Mouse (Mus musculus): ENCODE results near the gene Sspo. TPM values are rescaled to one million over a fixed set of nuclear protein-coding genes. Genes with fewer than 3 reads are reported as not detected.

The Sspo gene
- 1 to 10 TPM in 1 of 2 experiments, under 1 TPM in 1; 0.36 to 1.5 TPM for total RNA-seq (2021)

DNA sequence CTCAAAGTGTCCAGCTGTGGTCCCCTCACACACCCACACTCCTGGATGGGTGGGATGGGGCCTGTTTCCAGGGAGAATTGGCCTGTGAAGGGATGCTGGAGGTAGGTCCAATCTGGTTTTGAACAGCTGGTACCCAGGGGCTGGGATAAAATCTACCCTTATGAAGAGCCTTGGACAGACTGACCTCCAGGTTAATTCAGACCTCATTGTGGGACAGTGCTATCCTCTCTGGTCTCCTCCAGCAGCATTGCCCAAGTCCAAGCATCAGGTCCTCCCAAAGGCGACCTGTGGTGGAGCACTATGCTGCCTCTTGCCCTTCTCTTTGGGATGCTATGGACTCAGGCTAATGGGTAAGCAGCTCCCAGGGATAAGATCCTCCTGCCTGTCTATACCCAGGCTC, at the start of gene Sspo:
Gene Sspo (plus strand): TSS at position 301 of the 400 bp plus-strand sequence.
- no peak for DNase-seq (ENCODE audit: extremely low spot score in 1 of 2, low spot score in 2 of 2)
- intact Hi-C loops (cut with DNase I) = no loop called here

DNA sequence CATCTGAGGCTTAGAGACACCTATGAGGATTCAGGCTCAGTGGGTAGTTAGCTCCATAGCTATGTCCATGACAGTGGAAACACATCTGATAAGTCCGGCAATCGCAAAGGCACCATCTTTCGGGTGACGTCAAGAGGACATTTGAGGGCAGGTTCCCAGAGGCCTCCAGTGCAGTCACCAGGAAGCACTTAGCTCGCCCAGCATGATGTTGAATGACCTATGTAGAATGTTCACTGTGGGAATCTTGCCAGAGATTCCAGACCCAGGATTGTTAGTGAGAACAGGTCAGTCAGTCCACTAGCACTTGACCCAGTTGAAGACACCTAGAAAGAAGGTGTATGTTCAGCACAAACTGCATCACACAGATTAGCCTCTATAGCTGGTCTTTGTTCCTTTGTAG, 48.1 kb upstream of the Sspo start:
- no peak for DNase-seq (ENCODE audit: extremely low spot score in 1 of 2, low spot score in 2 of 2)
- intact Hi-C loops (cut with DNase I) = loop anchor here (5.0 kb wide), 1 partner anchor 223 kb away; no protein-coding TSS in a partner anchor

DNA sequence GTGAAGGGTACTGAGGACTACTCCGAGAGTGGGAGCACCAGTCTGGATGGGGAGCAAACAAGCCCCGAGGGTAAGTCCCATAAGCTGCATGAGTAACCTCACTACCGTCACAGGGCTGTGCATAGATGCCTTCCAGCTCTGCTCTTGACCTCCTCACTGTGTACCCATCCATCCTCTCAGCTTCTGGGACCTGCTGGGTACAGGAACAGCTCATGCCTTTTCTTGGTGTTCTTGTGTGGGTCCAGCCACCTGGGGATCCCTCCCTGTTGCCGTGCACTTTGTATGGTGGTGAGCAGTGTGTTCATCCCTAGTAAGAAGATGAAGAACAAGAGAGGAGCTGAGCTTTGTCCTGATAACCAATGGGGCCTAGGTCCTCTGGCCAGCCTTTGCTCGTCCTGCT, 44.0 kb upstream of the Sspo start:
- intact Hi-C loops (cut with DNase I) = no loop called here
- DNase-seq (ENCODE audit: extremely low spot score in 1 of 2, low spot score in 2 of 2) = no peak

DNA sequence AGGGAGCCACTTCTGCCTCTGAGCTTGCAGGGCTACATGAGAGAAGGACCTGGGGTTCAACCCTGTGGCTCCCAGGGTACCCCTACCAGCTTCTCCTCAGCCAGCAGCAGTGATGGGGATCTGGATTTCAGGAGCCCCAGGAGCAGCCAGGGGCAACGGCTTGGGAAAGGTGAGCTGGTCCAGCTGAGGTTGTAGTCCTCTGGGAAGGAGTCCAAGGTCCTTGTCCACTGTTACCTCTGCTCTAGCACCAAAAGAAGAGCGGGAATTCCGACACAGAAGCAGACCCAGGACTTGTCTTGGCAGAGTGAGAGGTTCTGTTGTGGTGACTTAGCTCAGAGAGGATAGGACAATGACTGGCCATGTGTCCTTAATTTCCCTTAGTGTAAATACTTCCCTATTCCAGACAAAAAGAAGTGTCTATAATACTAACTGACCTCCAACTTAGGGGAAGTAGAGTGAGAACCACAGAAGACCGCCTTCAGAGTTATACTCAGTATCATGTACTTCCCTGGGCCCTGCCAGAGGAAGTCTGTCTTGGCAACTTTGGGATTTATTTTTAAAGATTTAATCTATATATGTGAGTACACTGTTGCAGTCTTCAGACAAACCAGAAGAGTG, 38.2 kb upstream of the Sspo start:
- intact Hi-C loops (cut with DNase I) = no loop called here
- no peak for DNase-seq (ENCODE audit: extremely low spot score in 1 of 2, low spot score in 2 of 2)

DNA sequence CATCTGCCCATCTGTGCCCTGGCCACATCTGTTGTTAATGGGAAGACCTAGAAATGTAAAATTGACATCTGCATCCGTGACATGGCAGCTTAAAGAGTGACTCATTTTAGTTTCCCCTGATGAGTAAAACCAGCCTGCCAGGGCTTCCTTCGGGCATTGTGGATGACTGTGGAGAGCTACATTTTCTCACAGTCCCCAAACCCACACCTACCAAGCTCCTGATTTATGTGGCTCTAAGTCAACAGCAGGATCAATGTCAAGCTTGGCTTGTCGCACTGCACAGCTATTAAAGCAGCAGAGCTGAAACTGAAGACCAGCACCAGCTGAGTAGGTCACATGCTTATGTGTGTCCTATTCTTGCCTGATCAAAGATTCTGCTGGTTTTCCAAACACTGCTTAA, 37.5 kb upstream of the Sspo start:
- no peak for DNase-seq (ENCODE audit: extremely low spot score in 1 of 2, low spot score in 2 of 2)
- intact Hi-C loops (cut with DNase I) = no loop called here

DNA sequence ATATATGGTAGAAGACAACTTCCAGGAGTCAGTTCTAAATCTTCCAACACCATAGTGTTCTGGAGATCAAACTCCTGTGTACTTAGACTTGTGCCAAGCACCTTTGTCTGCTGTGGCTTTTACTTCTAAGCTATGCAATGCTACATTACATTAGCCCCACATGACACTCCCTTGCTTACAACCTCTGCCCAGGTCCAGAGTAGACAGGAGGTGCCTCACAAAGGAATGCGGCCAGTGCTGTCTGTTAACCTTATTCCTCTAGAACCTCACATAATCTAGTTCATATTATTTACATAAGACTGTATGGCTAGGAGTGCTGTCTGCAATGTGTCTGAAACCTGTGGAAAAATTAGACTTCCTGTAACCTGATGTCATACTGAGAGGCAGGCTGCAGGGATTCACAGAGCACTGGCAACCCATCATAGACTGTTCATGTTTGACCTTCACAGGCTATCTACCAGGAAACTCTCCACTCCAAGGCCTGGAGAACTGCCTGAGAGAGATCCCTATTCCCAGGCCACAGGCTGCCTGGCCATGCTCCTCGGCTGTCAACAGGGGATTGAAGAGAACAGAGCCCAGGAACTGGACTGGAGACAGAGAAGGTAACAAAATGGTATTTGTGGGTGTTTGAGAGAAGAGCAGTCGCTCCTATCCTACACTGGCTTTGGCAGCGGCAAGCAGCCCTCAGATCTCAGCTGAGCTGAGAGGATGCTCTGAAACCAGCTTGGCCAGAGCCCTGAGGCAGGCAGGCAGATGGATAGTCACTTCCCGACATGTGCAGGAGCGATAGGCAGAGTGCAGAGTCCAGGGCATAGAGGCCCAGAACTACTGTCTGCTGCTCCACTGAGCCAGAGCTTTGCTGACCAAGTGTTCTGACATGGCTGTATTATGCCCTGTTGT, 36.6 kb upstream of the Sspo start:
- no peak for DNase-seq (ENCODE audit: extremely low spot score in 1 of 2, low spot score in 2 of 2)

DNA sequence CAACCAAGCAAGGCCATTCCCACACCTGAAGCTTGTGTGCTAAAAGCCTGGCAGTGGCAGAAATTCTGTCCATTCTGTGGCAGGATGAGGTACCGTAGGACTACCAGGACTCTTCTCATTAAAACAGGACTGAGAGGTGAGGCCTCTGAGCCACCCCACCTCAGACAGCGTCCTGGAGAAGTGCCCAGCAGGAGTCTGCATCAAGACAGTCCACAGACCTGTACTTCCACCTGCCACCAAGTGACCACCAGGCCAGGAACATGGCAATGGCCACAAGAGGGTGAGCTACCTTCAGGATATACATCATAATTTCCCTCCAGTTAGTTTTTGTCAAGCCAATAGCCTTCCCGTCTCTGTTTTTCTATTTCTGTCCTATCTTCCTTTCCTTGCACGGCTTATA, 35.9 kb upstream of the Sspo start:
- DNase-seq (ENCODE audit: extremely low spot score in 1 of 2, low spot score in 2 of 2) = no peak
- intact Hi-C loops (cut with DNase I) = no loop called here

More for the DNA sequence above, 36.6 kb upstream of the Sspo start:
- intact Hi-C loops (cut with DNase I) = no loop called here

DNA sequence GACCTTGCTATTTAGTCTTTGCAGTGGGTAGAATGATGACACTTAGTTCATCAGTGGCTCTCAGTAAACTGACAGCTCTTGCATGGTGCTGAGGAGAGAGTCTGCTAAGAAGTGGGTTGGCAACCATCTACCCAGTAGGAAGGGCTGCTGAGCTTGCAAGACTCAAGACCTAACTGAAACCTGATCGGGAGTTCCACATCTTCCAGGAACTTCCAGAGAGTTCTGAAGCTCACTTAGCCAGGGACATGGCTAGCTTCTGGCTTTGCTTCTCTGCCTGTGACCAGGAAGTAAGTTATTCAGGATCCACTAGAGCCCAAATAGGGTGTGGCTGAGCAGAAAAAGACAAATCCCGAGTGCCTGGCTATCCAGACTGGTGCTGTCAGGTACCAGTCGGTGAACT, 35.4 kb upstream of the Sspo start:
- intact Hi-C loops (cut with DNase I) = no loop called here
- DNase-seq (ENCODE audit: extremely low spot score in 1 of 2, low spot score in 2 of 2) = no peak

DNA sequence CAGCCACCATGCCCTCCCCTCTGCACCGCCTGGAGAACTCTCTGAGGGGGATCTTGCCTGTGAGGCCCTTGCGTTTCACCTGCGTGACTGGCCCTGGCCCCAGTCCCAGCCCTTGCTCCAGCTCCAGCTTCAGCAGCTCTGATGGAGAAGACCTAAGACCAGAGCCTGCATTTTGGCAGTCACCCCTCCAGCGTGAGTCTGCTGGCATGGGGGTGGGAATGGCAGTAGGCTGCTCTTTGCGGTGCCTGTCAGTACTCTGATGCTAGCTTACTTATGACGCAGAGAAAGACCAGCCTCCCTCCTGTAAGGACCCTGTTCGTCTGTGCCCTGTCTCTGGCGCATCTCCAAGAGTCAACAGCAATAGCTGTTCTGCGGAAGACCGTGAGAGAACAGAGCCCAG, 34.9 kb upstream of the Sspo start:
- intact Hi-C loops (cut with DNase I) = no loop called here
- DNase-seq (ENCODE audit: extremely low spot score in 1 of 2, low spot score in 2 of 2) = no peak

DNA sequence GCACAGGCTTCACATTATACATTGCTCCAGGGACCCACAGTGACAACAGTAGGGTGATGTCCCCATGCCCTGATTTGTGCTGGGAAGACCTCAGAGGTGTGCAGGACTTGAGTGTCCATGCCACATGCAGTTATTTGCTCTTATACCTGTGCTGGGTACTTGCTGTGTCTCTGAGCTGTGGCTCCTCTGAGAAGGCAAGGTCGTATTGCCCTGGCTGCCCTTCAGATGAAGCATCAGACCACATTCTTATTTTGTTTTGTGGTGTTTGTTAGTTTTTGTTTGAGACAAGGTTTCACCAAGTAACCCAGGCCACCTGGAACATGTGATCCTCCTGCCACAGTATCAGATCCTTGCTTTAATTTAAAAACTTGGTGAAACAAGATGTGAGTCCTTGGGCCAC, 33.1 kb upstream of the Sspo start:
- no peak for DNase-seq (ENCODE audit: extremely low spot score in 1 of 2, low spot score in 2 of 2)
- intact Hi-C loops (cut with DNase I) = no loop called here

DNA sequence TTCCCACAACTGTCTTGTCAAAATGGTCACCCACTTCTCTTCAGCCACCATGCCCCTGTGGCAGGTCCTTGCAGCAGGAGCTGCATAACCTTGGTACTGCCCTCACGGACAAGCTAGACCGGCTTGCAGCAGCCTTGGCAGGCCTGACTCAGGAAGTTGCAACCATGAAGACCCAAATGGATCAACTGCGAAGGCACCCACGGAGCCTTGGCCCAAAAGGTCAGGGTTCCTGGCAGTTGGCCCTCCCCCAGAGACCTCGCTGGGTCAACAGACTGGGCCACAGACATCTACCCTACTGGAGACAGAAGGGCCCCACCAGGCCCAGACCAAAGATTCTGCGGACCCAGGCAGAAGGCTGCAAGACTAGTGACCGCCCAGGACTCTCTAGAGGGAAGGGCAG, 32.4 kb upstream of the Sspo start:
- no peak for DNase-seq (ENCODE audit: extremely low spot score in 1 of 2, low spot score in 2 of 2)
- intact Hi-C loops (cut with DNase I) = no loop called here

DNA sequence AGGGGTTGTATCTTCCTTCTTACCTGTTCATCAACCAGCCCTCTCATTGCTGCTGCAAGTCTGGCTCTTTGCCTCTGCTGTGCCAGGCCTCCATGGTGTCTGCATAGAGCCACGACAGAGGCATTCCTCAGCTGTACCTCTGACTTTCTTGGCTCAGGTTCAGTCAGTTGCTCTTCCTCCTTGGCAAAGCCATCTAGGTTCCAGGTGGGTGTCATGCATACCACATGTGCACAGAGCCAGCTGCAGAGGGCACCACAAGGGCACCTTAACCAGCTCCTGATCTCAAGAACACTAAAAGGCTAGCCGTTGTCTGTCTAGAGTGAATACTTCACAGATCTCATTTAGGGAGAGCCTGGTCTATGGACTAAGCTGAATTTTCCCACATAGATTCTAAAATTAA, 31.5 kb upstream of the Sspo start:
- intact Hi-C loops (cut with DNase I) = no loop called here
- DNase-seq (ENCODE audit: extremely low spot score in 1 of 2, low spot score in 2 of 2) = no peak

DNA sequence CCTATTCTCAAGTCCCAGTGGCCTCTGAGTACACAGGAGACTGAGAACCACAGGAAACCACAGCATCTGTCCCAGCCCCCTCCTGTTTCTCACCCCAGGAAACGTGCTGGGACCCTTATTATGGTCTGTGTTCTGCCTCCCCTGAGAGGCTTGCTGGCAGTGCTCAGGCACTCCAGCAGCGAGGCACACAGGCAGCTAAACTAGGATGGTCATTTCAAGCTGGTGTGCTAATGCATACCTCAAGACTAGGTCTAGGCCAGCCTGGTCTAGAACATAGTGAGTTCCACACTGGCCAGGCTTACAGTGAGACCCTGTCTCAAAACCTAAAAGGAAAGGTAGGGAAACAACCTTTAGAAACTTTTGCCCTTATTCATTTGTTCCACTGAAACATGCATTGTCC, 27.4 kb upstream of the Sspo start:
- no peak for DNase-seq (ENCODE audit: extremely low spot score in 1 of 2, low spot score in 2 of 2)
- intact Hi-C loops (cut with DNase I) = no loop called here

DNA sequence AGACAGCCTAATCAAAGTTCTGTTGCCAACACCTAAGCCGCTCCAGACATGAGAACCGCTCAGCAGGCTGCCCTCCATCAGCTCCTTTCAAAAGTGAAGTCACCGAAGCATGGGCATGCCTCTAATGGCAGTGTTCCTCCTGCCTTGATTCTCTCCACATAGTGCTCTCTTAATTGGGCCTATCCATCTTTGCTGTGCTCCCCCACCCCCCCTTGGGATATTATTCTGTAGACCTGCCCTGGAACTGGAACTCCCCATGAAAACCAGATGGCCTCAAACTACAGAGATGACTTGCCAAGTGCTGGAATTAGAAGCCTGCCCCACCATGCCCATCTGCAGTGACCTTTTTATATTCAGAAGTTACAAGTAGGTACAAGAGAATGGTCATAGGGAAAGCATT, 24.7 kb upstream of the Sspo start:
- no peak for DNase-seq (ENCODE audit: extremely low spot score in 1 of 2, low spot score in 2 of 2)
- intact Hi-C loops (cut with DNase I) = no loop called here

DNA sequence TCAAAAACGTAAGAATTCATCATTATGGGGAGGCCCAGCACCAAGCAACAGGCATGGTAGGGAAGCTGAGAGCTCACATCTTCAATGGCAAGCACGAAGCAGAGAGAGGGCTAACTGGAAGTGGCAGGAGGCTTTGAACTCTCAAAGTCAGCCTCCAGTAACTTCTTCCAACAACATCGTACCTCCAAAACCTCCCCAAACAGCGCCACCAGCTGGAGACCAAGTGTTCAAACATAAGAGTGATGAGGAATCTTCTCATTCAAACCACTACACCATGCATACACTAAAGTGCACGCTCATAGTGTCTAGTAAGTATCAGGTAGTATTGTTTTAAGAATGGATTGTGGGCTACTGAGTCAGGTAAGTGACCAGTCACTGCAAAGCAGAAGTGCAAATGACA, 24.0 kb upstream of the Sspo start:
- no peak for DNase-seq (ENCODE audit: extremely low spot score in 1 of 2, low spot score in 2 of 2)
- intact Hi-C loops (cut with DNase I) = no loop called here

DNA sequence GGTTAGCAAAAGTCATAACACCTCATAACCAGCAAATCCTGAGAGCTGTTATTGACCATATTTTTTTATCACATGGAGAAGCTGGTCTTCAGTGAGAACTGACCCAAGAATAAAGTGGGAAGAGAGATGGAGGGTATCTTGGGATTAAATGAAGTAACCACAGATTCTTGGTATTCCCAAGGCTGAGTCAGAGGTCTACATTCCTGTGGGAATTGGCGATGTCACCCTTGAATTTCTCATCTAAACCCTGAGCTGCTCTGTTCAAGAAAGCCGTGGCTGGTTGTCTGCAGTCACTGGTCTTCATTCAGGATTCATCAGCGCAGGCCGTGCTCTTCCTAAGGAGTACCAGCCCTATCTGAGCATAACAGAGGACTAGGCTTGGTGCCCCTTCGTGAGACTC, 21.1 kb upstream of the Sspo start:
- no peak for DNase-seq (ENCODE audit: extremely low spot score in 1 of 2, low spot score in 2 of 2)
- intact Hi-C loops (cut with DNase I) = no loop called here

DNA sequence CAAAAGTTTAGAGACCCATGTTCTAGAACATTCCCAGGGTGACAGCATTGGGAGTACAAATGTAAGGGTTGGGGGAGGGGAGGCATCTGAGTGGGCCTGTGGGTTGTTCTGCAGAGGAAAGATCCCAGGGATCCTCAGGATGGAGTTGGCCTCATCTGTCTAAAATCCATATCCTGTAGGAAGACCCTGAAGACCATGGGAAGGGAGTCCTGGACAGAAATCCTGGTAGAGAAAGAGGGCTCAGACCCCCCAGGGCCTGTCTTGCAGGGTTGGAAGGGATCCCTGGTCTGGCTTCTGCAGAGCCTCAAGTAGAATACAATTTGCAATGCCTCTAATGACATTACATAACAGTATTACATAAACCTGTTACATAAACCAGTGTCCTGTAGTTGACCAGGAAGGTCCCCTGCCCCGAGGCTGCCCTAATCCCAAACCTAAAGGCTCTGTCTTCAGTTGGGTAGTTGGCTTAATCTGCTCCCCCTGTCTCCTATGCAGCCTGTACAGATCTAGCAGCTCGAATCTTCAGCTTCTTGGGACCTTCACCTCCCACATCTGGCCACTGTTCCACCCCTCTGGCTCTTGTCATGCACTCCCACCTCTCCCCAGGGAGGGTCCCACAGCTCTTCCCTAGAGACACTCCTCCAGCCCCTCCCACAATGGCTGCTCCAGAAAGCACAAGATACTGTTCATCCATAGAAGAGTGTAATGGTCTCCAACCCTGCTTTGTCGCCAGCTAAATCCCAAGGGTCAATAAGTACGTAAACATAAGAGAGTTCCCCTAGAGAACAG, 19.1 kb upstream of the Sspo start:
- DNase-seq (ENCODE audit: extremely low spot score in 1 of 2, low spot score in 2 of 2) = no peak
- intact Hi-C loops (cut with DNase I) = no loop called here

DNA sequence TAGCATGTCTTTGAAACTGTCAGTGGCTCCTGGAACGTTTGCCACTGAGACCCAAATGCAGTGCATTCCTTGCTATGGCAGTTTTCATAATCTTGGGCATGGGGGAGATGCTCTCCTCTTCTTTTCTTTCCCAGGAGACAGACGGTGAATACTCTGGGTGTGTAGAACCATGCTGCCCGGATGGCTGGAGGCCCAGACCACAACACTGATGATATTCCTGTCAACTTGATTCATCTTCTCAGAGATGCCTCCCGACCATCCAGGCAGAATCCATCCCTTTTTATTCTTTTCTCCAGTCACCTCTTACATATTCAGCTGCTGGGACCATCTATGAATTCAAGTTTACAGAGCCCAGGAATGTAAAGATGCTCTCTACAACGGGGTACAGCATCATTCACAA, 17.3 kb upstream of the Sspo start:
- intact Hi-C loops (cut with DNase I) = no loop called here
- DNase-seq (ENCODE audit: extremely low spot score in 1 of 2, low spot score in 2 of 2) = no peak

DNA sequence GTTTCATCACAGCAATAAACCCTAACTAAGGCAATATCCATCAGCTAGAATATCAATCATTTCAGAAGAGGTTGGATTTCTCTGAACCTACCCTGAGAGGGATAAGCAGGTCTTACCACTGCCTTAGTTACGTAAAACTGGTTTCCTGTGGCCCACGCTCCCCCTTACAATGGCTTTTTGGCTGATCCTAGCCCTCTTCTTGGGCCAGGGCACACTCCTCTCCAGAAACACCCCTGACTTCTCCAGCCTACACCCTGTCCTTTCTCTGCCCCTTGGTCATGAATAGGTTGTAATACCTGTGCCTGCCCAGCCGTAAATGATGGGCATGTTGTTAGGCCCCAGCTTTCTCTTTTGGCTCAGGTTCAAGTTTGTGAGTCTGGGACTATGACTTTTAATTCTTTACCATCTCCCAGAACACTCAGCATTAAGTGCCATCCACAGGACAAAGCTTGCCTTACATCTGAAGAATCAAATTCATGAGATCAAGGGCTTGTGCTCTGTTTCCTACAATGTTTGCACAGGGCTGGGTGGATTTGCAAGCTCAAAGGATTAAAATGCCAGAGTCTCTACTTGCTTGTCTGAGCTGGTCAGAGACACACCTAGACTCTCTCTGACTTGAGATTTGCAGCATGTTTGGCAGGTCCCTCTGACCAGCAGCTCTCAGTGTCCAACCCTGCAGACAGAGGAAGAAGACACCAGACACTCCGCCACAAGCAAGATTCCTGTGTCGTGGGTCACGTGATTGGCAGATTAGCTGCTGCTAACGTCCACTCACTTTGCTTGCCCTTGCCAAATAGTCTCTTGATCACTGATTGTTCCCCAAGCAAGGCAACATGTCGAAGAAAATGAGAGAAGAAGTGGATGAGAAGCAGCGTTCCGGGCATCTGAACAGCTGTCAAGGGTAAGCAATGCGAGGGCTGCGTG, 14.9 kb upstream of the Sspo start:
- intact Hi-C loops (cut with DNase I) = no loop called here
- DNase-seq (ENCODE audit: extremely low spot score in 1 of 2, low spot score in 2 of 2) = no peak

Data from left cerebral cortex, postnatal 10 days (tissue).